Mouse (Mus musculus) limb, embryonic 11.5 days (tissue): ENCODE results near the gene Gm48551. TPM values are rescaled to one million over a fixed set of nuclear protein-coding genes. Genes with fewer than 3 reads are reported as not detected.

Experiments used
- ATAC-seq: fragments of 200-750 bp; cut with Nextera tagmentation; 2 replicates; pipeline ENCODE4 v1.8.0; 2017; ENCODE audit warnings: low read depth; ENCODE audit not compliant: insufficient number of reproducible peaks, low FRiP score, low TSS enrichment
- DNase-seq: peaks from one replicate; pipeline ENCODE4 v3.0.0-alpha.2; 2015; ENCODE audit warnings: low spot score
- H3K27ac ChIP-seq: fragments of 300-500 bp; sonication (generic); replicated peaks from 2 replicates; pipeline ENCODE4 v1.5.1; 2014; ENCODE audit warnings: low read depth, mild to moderate bottlenecking, low read length
- H3K27me3 ChIP-seq: fragments of 300-500 bp; sonication (generic); 2 replicates; pipeline ENCODE4 v1.6.1; 2014; ENCODE audit warnings: mild to moderate bottlenecking, low read length, mixed read lengths; ENCODE audit not compliant: control insufficient read depth, insufficient read depth
- H3K36me3 ChIP-seq: fragments of 300-500 bp; sonication (generic); 2 replicates; pipeline ENCODE4 v1.6.1; 2014; ENCODE audit warnings: mild to moderate bottlenecking, low read length, moderate library complexity, mixed read lengths; ENCODE audit not compliant: control insufficient read depth, insufficient read depth
- H3K4me1 ChIP-seq: fragments of 300-500 bp; sonication (generic); 2 replicates; pipeline ENCODE4 v1.6.1; 2014; ENCODE audit warnings: low read length, mixed read lengths; ENCODE audit not compliant: control insufficient read depth, insufficient read depth
- H3K4me2 ChIP-seq: fragments of 300-500 bp; sonication (generic); 2 replicates; pipeline ENCODE4 v1.6.1; 2014; ENCODE audit warnings: low read depth, mild to moderate bottlenecking, moderate library complexity; ENCODE audit not compliant: severe bottlenecking
- H3K4me3 ChIP-seq: fragments of 300-500 bp; sonication (generic); 2 replicates; pipeline ENCODE4 v1.5.1; 2014; ENCODE audit warnings: low read depth, low read length
- H3K9ac ChIP-seq: fragments of 300-500 bp; sonication (generic); 2 replicates; pipeline ENCODE4 v1.6.1; 2014; ENCODE audit warnings: mild to moderate bottlenecking, low read length
- H3K9me3 ChIP-seq: fragments of 300-500 bp; sonication (generic); 2 replicates; pipeline ENCODE4 v1.6.1; 2016; ENCODE audit warnings: low read length; ENCODE audit not compliant: control insufficient read depth
- WGBS: fragments of 180-500 bp; shearing (Covaris S2); extraction: QIAGEN DNeasy Blood & Tissue Kit; methylation state at CpG from one replicate; pipeline ENCODE4 v1.1.7; 2014; 5-methylcytosine and 5-hydroxymethylcytosine counted together
- polyA plus RNA-seq: library from polyadenylated mRNA; unstranded; fragments of >200 nt; fragmentation: Nextera tagmentation; extraction: Ambion mirVana; gene quantifications from 2 replicates; pipeline ENCODE4 v1.2.1, GENCODE M21; 2014

Gene Gm48551
- polyA plus RNA-seq, 1 experiment from 2014 or later = 2.1 TPM

DNA sequence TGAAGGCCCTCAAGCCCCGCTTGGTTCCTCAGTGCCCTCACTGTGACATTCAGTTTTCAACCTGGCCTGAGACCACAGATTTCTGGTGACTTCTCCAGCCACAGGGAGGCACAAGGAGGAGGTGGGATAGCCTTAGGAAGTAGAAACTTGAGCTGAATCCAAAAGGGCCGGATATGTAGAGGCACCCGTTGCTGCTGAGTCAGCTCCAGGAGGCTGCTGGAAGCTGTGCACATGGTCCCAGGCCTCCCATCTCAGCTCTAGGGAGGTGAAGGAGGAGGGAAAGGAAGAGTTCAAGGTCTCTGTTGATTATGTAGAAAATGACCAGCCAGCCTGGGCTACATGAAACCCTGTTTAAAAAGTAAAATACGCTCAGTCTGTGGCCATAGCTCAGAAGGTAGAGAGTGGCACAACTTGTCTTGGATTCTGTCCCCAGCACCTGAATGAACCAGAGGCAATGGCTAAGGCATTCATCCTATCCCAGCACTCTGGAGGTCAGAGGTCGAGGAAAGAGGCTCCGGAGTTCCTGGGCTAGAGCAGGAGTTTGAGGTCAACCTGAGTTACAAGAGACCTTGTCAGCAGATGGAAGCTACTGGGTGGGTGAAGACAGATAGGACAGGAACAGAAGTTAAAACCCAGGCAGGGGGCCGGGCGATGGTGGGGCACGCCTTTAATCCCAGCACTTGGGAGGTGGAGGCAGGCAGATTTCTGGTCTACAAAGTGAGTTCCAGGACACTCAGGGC, 29.4 kb upstream of the Gm48551 start:
- ATAC-seq = no peak

GRCm38 (mm10) chr10:81355533-81355932, 28.7 kb upstream of the Gm48551 start:
- peaks cover 2% of the 10 kb centered on the region; the same call in 1 of the 2 replicates for H3K36me3 ChIP-seq
- H3K4me1 ChIP-seq = peaks cover 13% of the 10 kb centered on the region; the same call in 1 of the 2 replicates
- no peak overlapping the region for H3K9ac ChIP-seq
- ATAC-seq = no peak
- H3K4me2 ChIP-seq = no peak overlapping the region
- no peaks in the 10 kb centered on the region for H3K9me3 ChIP-seq
- H3K27me3 ChIP-seq = no peaks in the 10 kb centered on the region
- DNase-seq = no peak
- no peak overlapping the region for H3K4me3 ChIP-seq
- WGBS = 81% methylated on average over 4 of the region's 4 CpGs
- H3K27ac ChIP-seq = no peak overlapping the region

More for the DNA sequence above, 29.4 kb upstream of the Gm48551 start:
- no peaks in the 10 kb centered on the region; the same call in 1 of the 2 replicates for H3K36me3 ChIP-seq
- no peak for DNase-seq
- peaks cover 13% of the 10 kb centered on the region; the same call in 1 of the 2 replicates for H3K4me1 ChIP-seq
- no peak overlapping the region for H3K4me2 ChIP-seq
- H3K4me3 ChIP-seq = no peak overlapping the region
- H3K27ac ChIP-seq = no peak overlapping the region
- WGBS = 57% methylated on average over 9 of the region's 9 CpGs
- no peak overlapping the region for H3K9ac ChIP-seq
- no peaks in the 10 kb centered on the region for H3K27me3 ChIP-seq
- no peaks in the 10 kb centered on the region for H3K9me3 ChIP-seq

DNA sequence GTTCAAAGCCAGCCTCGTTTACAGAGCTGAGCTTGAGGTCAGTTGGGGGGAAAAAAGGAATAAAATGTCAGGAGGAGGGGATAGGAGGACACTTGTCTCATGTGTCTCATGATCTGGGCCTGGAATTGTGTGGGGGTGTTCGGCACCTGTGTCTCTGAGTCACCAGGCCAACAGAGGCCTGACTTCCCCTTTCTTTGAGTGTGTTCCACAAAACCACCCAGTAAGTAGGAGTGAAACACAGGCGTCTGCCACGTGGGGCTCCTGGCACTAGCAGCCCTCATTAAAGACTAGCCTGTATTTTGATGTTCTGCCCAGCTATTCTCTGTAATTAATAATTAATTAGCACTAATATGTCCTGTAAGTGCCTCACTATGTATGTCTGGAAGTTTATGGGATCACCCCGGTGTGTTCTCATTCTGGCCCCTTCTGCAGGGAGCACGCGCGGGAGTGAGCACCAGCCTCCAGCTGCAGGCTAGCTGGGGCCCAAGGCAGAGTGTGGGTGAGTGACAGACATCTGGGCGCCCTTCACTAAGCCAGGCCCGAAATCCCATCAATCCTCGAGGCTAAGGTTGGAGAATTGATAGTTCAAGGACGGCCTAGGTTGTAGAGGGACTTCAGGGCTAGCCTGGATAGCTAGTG, 27.8 kb upstream of the Gm48551 start:
- H3K4me3 ChIP-seq = peak overlapping the region; percentile 77; the same call in 1 of the 2 replicates

GRCm38 (mm10) chr10:81356991-81357844, 27.0 kb upstream of the Gm48551 start, which contains the start of gene Mfsd12:
TSS of gene Mfsd12 (plus strand) at chr10:81357491.
- ATAC-seq (peak; percentile 85), DNase-seq (peak; percentile 86)
- Histone ChIP-seq H3K27me3 (no peaks in the 10 kb centered on the region), H3K4me1 (peaks cover 13% of the 10 kb centered on the region; the same call in 1 of the 2 replicates), H3K36me3 (peaks cover 2% of the 10 kb centered on the region; the same call in 1 of the 2 replicates), H3K9ac (peak within 1 kb of the TSS; percentile 75), H3K4me3 (peak within 1 kb of the TSS; percentile 77), H3K27ac (no peak within 1 kb of the TSS), H3K9me3 (no peaks in the 10 kb centered on the region), H3K4me2 (peak within 1 kb of the TSS; percentile 99)
- 2% methylated on average over 73 of the region's 79 CpGs for WGBS

More for the DNA sequence above, 27.8 kb upstream of the Gm48551 start:
- Histone ChIP-seq H3K27me3 (no peaks in the 10 kb centered on the region), H3K9me3 (no peaks in the 10 kb centered on the region), H3K36me3 (peaks cover 2% of the 10 kb centered on the region; the same call in 1 of the 2 replicates), H3K4me1 (peaks cover 13% of the 10 kb centered on the region; the same call in 1 of the 2 replicates), H3K27ac (no peak overlapping the region), H3K4me2 (peak overlapping the region; percentile 99), H3K9ac (no peak overlapping the region)
- no peak for ATAC-seq
- WGBS = 48% methylated on average over 12 of the region's 12 CpGs
- DNase-seq = no peak

DNA sequence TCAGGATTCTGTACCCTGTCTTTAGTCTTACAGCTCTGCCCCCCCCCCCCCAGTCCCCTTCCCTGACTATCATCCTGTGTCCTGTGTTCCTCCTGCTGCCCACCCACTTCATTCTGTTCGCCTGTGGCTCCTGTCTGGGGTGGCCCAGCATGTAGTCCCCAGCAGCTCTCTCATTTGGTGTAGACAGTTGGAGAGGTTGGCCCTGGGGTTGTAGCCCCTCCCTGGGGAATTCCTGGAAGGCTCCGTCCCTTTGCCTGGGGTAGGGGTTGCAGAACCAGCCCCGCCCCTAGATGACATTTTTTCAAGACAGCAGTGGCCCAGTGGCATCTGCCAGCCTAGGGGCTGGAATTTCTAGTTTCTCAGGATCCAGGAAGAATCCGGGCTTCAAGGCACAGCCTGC, 26.1 kb upstream of the Gm48551 start:
- H3K4me2 ChIP-seq = peak overlapping the region; percentile 99
- no peak for DNase-seq
- no peak for ATAC-seq
- H3K9ac ChIP-seq = peak overlapping the region; percentile 75
- H3K4me3 ChIP-seq = peak overlapping the region; percentile 77
- WGBS = 29% methylated on average over 4 of the region's 4 CpGs
- H3K4me1 ChIP-seq = peaks cover 13% of the 10 kb centered on the region; the same call in 1 of the 2 replicates
- H3K27ac ChIP-seq = no peak overlapping the region
- H3K9me3 ChIP-seq = no peaks in the 10 kb centered on the region
- H3K36me3 ChIP-seq = peaks cover 2% of the 10 kb centered on the region; the same call in 1 of the 2 replicates
- H3K27me3 ChIP-seq = peaks cover 7% of the 10 kb centered on the region

- WGBS = 67% methylated on average over 1 of the region's 1 CpGs
- Histone ChIP-seq H3K27ac (no peak overlapping the region), H3K4me2 (no peak overlapping the region), H3K4me1 (peaks cover 18% of the 10 kb centered on the region), H3K36me3 (peaks cover 2% of the 10 kb centered on the region; the same call in 1 of the 2 replicates), H3K27me3 (peaks cover 14% of the 10 kb centered on the region), H3K4me3 (0 out of 2 replicates have a peak overlapping the region, but pooled peaks have one; percentile 77), H3K9me3 (no peaks in the 10 kb centered on the region), H3K9ac (no peak overlapping the region)
- DNase-seq (no peak), ATAC-seq (no peak)
These were observed 25.4 kb upstream of the Gm48551 start for GRCm38 (mm10) chr10:81358841-81359240.

DNA sequence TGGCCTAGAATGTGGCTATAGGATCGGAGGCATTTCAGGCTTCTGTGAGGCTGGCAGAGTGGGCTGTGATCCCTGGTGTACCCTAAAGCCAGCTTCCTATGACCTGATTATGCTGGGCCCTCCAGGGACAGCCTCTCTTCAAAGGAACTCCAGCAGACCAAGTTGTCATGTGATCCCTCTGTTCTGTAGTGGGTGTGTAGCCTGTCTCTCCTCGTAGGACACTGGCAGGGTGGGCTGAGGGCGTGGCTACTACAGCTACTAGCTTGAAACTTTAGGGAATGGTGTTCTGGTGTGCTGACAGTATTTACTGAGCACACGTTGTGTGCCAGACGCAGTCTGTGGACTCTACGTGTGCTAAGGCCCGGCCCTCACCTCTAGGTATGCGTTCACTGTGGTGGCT, 23.5 kb upstream of the Gm48551 start:
- Histone ChIP-seq H3K9me3 (no peaks in the 10 kb centered on the region), H3K27me3 (peaks cover 27% of the 10 kb centered on the region), H3K4me3 (no peak overlapping the region), H3K27ac (no peak overlapping the region), H3K4me1 (peaks cover 30% of the 10 kb centered on the region), H3K36me3 (peaks cover 2% of the 10 kb centered on the region; the same call in 1 of the 2 replicates), H3K9ac (0 out of 2 replicates have a peak overlapping the region, but pooled peaks have one; percentile 0), H3K4me2 (no peak overlapping the region)
- ATAC-seq (no peak), DNase-seq (no peak)
- WGBS = 63% methylated on average over 8 of the region's 8 CpGs
